Mouse (Mus musculus) hindbrain, embryonic 15.5 days (tissue): Measurements from ENCODE around the gene Pigq. TPM values are rescaled to one million over a fixed set of nuclear protein-coding genes. Genes with fewer than 3 reads are reported as not detected.

Experiments used
- ATAC-seq: fragments of 200-750 bp; cut with Nextera tagmentation; 2 replicates; pipeline ENCODE4 v1.8.0; 2017; ENCODE audit warnings: low read depth, moderate number of reproducible peaks, moderate TSS enrichment; ENCODE audit not compliant: low FRiP score
- H3K27ac ChIP-seq: fragments of 300-500 bp; sonication (generic); replicated peaks from 2 replicates; pipeline ENCODE4 v1.5.1; 2015; ENCODE audit warnings: mild to moderate bottlenecking, inconsistent platforms
- H3K27me3 ChIP-seq: fragments of 300-500 bp; sonication (generic); 2 replicates; pipeline ENCODE4 v1.6.1; 2015; ENCODE audit warnings: control low read depth, inconsistent platforms
- H3K36me3 ChIP-seq: fragments of 300-500 bp; sonication (generic); 2 replicates; pipeline ENCODE4 v1.6.1; 2015; ENCODE audit warnings: control low read depth, inconsistent platforms
- H3K4me1 ChIP-seq: fragments of 300-500 bp; sonication (generic); replicated peaks from 2 replicates; pipeline ENCODE4 v1.6.1; 2015; ENCODE audit warnings: control low read depth, inconsistent platforms
- H3K4me2 ChIP-seq: fragments of 300-500 bp; sonication (generic); 2 replicates; pipeline ENCODE4 v1.6.1; 2015; ENCODE audit warnings: moderate library complexity, mild to moderate bottlenecking, inconsistent platforms
- H3K4me3 ChIP-seq: fragments of 300-500 bp; sonication (generic); 2 replicates; pipeline ENCODE4 v1.5.1; 2015; ENCODE audit warnings: mild to moderate bottlenecking, inconsistent platforms
- H3K9ac ChIP-seq: fragments of 300-500 bp; sonication (generic); 2 replicates; pipeline ENCODE4 v1.6.1; 2015; ENCODE audit warnings: inconsistent platforms
- H3K9me3 ChIP-seq: fragments of 300-500 bp; sonication (generic); 2 replicates; pipeline ENCODE4 v1.6.1; 2016; ENCODE audit warnings: control low read depth, inconsistent platforms
- WGBS: fragments of 180-500 bp; shearing (Covaris S2); methylation state at CpG from one replicate; pipeline ENCODE4 v1.1.7; 2015; 5-methylcytosine and 5-hydroxymethylcytosine counted together
- polyA plus RNA-seq: library from polyadenylated mRNA; unstranded; fragments of >200 nt; fragmentation: Nextera tagmentation; extraction: Ambion mirVana; gene quantifications from 2 replicates; pipeline ENCODE4 v1.2.1, GENCODE M21; 2015

Pigq gene
- polyA plus RNA-seq, 1 experiment from 2014 or later, result 77.2 TPM

- no peaks in the 10 kb centered on the region for H3K9me3 ChIP-seq
- WGBS, result 85% methylated on average over 8 of the region's 8 CpGs
- no peak overlapping the region for H3K27ac ChIP-seq
- peaks cover 25% of the 10 kb centered on the region for H3K4me1 ChIP-seq
- no peak overlapping the region for H3K9ac ChIP-seq
- no peak overlapping the region for H3K4me3 ChIP-seq
- no peaks in the 10 kb centered on the region for H3K27me3 ChIP-seq
- no peak overlapping the region for H3K4me2 ChIP-seq
- ATAC-seq, result no peak
- H3K36me3 ChIP-seq, result no peaks in the 10 kb centered on the region
These were observed 27.6 kb downstream of the Pigq start for GRCm38 (mm10) chr17:25916931-25917647.

- peaks cover 25% of the 10 kb centered on the region for H3K4me1 ChIP-seq
- ATAC-seq, result no peak
- WGBS, result 90% methylated on average over 4 of the region's 4 CpGs
- H3K4me3 ChIP-seq, result no peak overlapping the region
- H3K27ac ChIP-seq, result no peak overlapping the region
- H3K9me3 ChIP-seq, result no peaks in the 10 kb centered on the region
- no peak overlapping the region for H3K4me2 ChIP-seq
- no peak overlapping the region for H3K9ac ChIP-seq
- H3K36me3 ChIP-seq, result no peaks in the 10 kb centered on the region
- no peaks in the 10 kb centered on the region for H3K27me3 ChIP-seq
These were observed 30.4 kb downstream of the Pigq start for GRCm38 (mm10) chr17:25914295-25914694.

- no peaks in the 10 kb centered on the region for H3K9me3 ChIP-seq
- H3K9ac ChIP-seq, result no peak overlapping the region
- H3K27ac ChIP-seq, result no peak overlapping the region
- peaks cover 25% of the 10 kb centered on the region for H3K4me1 ChIP-seq
- no peak overlapping the region for H3K4me3 ChIP-seq
- ATAC-seq, result no peak
- H3K36me3 ChIP-seq, result no peaks in the 10 kb centered on the region
- WGBS, result 96% methylated on average over 1 of the region's 1 CpGs
- H3K27me3 ChIP-seq, result no peaks in the 10 kb centered on the region
- no peak overlapping the region for H3K4me2 ChIP-seq
These were observed 30.9 kb downstream of the Pigq start for GRCm38 (mm10) chr17:25913877-25914275.

GRCm38 (mm10) chr17:25913186-25913876, 31.4 kb downstream of the Pigq start:
- Histone ChIP-seq H3K4me3 (no peak overlapping the region), H3K4me1 (peaks cover 20% of the 10 kb centered on the region), H3K9me3 (no peaks in the 10 kb centered on the region), H3K9ac (no peak overlapping the region), H3K4me2 (no peak overlapping the region), H3K27me3 (no peaks in the 10 kb centered on the region), H3K36me3 (no peaks in the 10 kb centered on the region), H3K27ac (no peak overlapping the region)
- WGBS, result 89% methylated on average over 14 of the region's 14 CpGs
- no peak for ATAC-seq

GRCm38 (mm10) chr17:25911816-25912215, 32.9 kb downstream of the Pigq start:
- Histone ChIP-seq H3K36me3 (no peaks in the 10 kb centered on the region), H3K4me1 (peaks cover 7% of the 10 kb centered on the region), H3K4me2 (no peak overlapping the region), H3K27ac (no peak overlapping the region), H3K9ac (no peak overlapping the region), H3K9me3 (no peaks in the 10 kb centered on the region), H3K27me3 (no peaks in the 10 kb centered on the region), H3K4me3 (no peak overlapping the region)
- WGBS, result 90% methylated on average over 4 of the region's 4 CpGs
- ATAC-seq, result no peak

GRCm38 (mm10) chr17:25907640-25908039, 37.1 kb downstream of the Pigq start:
- Histone ChIP-seq H3K4me3 (no peak overlapping the region), H3K4me1 (no peaks in the 10 kb centered on the region), H3K4me2 (no peak overlapping the region), H3K9ac (no peak overlapping the region), H3K9me3 (no peaks in the 10 kb centered on the region), H3K27me3 (no peaks in the 10 kb centered on the region), H3K36me3 (no peaks in the 10 kb centered on the region), H3K27ac (no peak overlapping the region)
- no peak for ATAC-seq
- WGBS, result 90% methylated on average over 2 of the region's 2 CpGs

- ATAC-seq, result no peak
- Histone ChIP-seq H3K27ac (no peak overlapping the region), H3K4me3 (no peak overlapping the region), H3K36me3 (no peaks in the 10 kb centered on the region), H3K4me1 (no peaks in the 10 kb centered on the region), H3K4me2 (no peak overlapping the region), H3K9me3 (no peaks in the 10 kb centered on the region), H3K9ac (no peak overlapping the region), H3K27me3 (no peaks in the 10 kb centered on the region)
- 89% methylated on average over 3 of the region's 3 CpGs for WGBS
These were observed 41.7 kb downstream of the Pigq start for GRCm38 (mm10) chr17:25903061-25903460.

- Histone ChIP-seq H3K27ac (no peak overlapping the region), H3K4me3 (no peak overlapping the region), H3K4me2 (no peak overlapping the region), H3K27me3 (no peaks in the 10 kb centered on the region), H3K36me3 (no peaks in the 10 kb centered on the region), H3K9me3 (no peaks in the 10 kb centered on the region), H3K4me1 (0 out of 2 replicates have a peak, but pooled peaks cover 3% of the 10 kb centered on the region), H3K9ac (no peak overlapping the region)
- ATAC-seq, result no peak
- 97% methylated on average over 1 of the region's 1 CpGs for WGBS
These were observed 44.5 kb downstream of the Pigq start for GRCm38 (mm10) chr17:25900193-25900592.

- H3K4me3 ChIP-seq, result no peak overlapping the region
- H3K27me3 ChIP-seq, result no peaks in the 10 kb centered on the region
- no peak overlapping the region; the same call in 1 of the 2 replicates for H3K27ac ChIP-seq
- peaks cover 11% of the 10 kb centered on the region for H3K4me1 ChIP-seq
- WGBS, result 56% methylated on average over 12 of the region's 12 CpGs
- H3K4me2 ChIP-seq, result no peak overlapping the region
- no peak for ATAC-seq
- H3K9ac ChIP-seq, result no peak overlapping the region
- no peaks in the 10 kb centered on the region for H3K9me3 ChIP-seq
- H3K36me3 ChIP-seq, result no peaks in the 10 kb centered on the region
These were observed 48.8 kb downstream of the Pigq start for GRCm38 (mm10) chr17:25895891-25896290.

- no peak for ATAC-seq
- H3K9me3 ChIP-seq, result no peaks in the 10 kb centered on the region
- no peaks in the 10 kb centered on the region for H3K36me3 ChIP-seq
- H3K9ac ChIP-seq, result no peak overlapping the region
- no peak overlapping the region; the same call in 1 of the 2 replicates for H3K27ac ChIP-seq
- H3K4me3 ChIP-seq, result no peak overlapping the region
- H3K4me2 ChIP-seq, result no peak overlapping the region
- H3K4me1 ChIP-seq, result peaks cover 11% of the 10 kb centered on the region
- 35% methylated on average over 2 of the region's 2 CpGs for WGBS
- no peaks in the 10 kb centered on the region for H3K27me3 ChIP-seq
These were observed 49.3 kb downstream of the Pigq start for GRCm38 (mm10) chr17:25895415-25895814.

- Histone ChIP-seq H3K36me3 (0 out of 2 replicates have a peak, but pooled peaks cover 6% of the 10 kb centered on the region), H3K4me2 (no peak overlapping the region), H3K4me3 (no peak overlapping the region), H3K9ac (peak overlapping the region; percentile 8; the same call in 1 of the 2 replicates), H3K4me1 (peaks cover 11% of the 10 kb centered on the region), H3K27me3 (no peaks in the 10 kb centered on the region), H3K27ac (peak overlapping the region; percentile 51; the same call in 1 of the 2 replicates), H3K9me3 (no peaks in the 10 kb centered on the region)
- ATAC-seq, result peak; percentile 88
- 31% methylated on average over 2 of the region's 2 CpGs for WGBS
These were observed 50.6 kb downstream of the Pigq start for GRCm38 (mm10) chr17:25893975-25894617.

- H3K27ac ChIP-seq, result no peak overlapping the region
- no peak overlapping the region for H3K9ac ChIP-seq
- no peaks in the 10 kb centered on the region for H3K27me3 ChIP-seq
- H3K36me3 ChIP-seq, result peaks cover 7% of the 10 kb centered on the region; the same call in 1 of the 2 replicates
- peaks cover under 1% of the 10 kb centered on the region; the same call in 1 of the 2 replicates for H3K4me1 ChIP-seq
- H3K4me3 ChIP-seq, result no peak overlapping the region
- WGBS, result 93% methylated on average over 3 of the region's 3 CpGs
- no peak for ATAC-seq
- no peaks in the 10 kb centered on the region for H3K9me3 ChIP-seq
- H3K4me2 ChIP-seq, result no peak overlapping the region
These were observed 55.9 kb downstream of the Pigq start for GRCm38 (mm10) chr17:25888837-25889236.
